Mouse (Mus musculus) neural tube, embryonic 15.5 days (tissue): ENCODE measurements around the gene Ccnb2. TPM values are rescaled to one million over a fixed set of nuclear protein-coding genes. Genes with fewer than 3 reads are reported as not detected.
A peak's percentile ranks its signal among the peaks of the same experiment; 100 is the strongest.

Experiments
- ATAC-seq: fragments of 200-750 bp; cut with Nextera tagmentation; 2 replicates; pipeline ENCODE4 v1.8.0; 2017; ENCODE audit warnings: mild to moderate bottlenecking, moderate TSS enrichment, moderate library complexity; ENCODE audit not compliant: low FRiP score
- H3K27ac ChIP-seq: fragments of 300-500 bp; sonication (generic); replicated peaks from 2 replicates; pipeline ENCODE4 v1.5.1; 2015; ENCODE audit warnings: mild to moderate bottlenecking, inconsistent platforms
- H3K27me3 ChIP-seq: fragments of 300-500 bp; sonication (generic); replicated peaks from 2 replicates; pipeline ENCODE4 v1.6.1; 2015; ENCODE audit warnings: inconsistent platforms
- H3K36me3 ChIP-seq: fragments of 300-500 bp; sonication (generic); 2 replicates; pipeline ENCODE4 v1.6.1; 2015; ENCODE audit warnings: inconsistent platforms
- H3K4me1 ChIP-seq: fragments of 300-500 bp; sonication (generic); 2 replicates; pipeline ENCODE4 v1.6.1; 2015; ENCODE audit warnings: inconsistent platforms
- H3K4me2 ChIP-seq: fragments of 300-500 bp; sonication (generic); 2 replicates; pipeline ENCODE4 v1.6.1; 2015; ENCODE audit warnings: inconsistent platforms, mild to moderate bottlenecking, moderate library complexity
- H3K4me3 ChIP-seq: fragments of 300-500 bp; sonication (generic); replicated peaks from 2 replicates; pipeline ENCODE4 v1.5.1; 2015; ENCODE audit warnings: mild to moderate bottlenecking, inconsistent platforms
- H3K9ac ChIP-seq: fragments of 300-500 bp; sonication (generic); replicated peaks from 2 replicates; pipeline ENCODE4 v1.6.1; 2015; ENCODE audit warnings: mild to moderate bottlenecking, inconsistent platforms
- H3K9me3 ChIP-seq: fragments of 300-500 bp; sonication (generic); replicated peaks from 2 replicates; pipeline ENCODE4 v1.6.1; 2016; ENCODE audit warnings: inconsistent platforms
- WGBS: fragments of 180-500 bp; shearing (Covaris S2); methylation state at CpG from one replicate; pipeline ENCODE4 v1.1.7; 2015; ENCODE audit warnings: mixed read lengths; 5-methylcytosine and 5-hydroxymethylcytosine counted together
- polyA plus RNA-seq: library from polyadenylated mRNA; unstranded; fragments of >200 nt; fragmentation: Nextera tagmentation; extraction: Ambion mirVana; gene quantifications from 2 replicates; pipeline ENCODE4 v1.2.1, GENCODE M21; 2015

Ccnb2 gene
- polyA plus RNA-seq, 1 experiment from 2014 or later = 17.9 TPM

- Histone ChIP-seq H3K9me3 (no peaks in the 10 kb centered on the region), H3K36me3 (peaks cover 3% of the 10 kb centered on the region; the same call in 1 of the 2 replicates), H3K27ac (no peak overlapping the region), H3K4me3 (no peak overlapping the region), H3K4me1 (no peaks in the 10 kb centered on the region), H3K4me2 (no peak overlapping the region), H3K27me3 (no peaks in the 10 kb centered on the region), H3K9ac (no peak overlapping the region)
- 94% methylated on average over 8 of the region's 8 CpGs for WGBS
- ATAC-seq = no peak
Observed at GRCm38 (mm10) chr9:70401937-70402539, 19.3 kb downstream of the Ccnb2 start.

- H3K27me3 ChIP-seq = no peaks in the 10 kb centered on the region
- 79% methylated on average over 2 of the region's 2 CpGs for WGBS
Observed at GRCm38 (mm10) chr9:70396083-70396482, 25.3 kb downstream of the Ccnb2 start.

GRCm38 (mm10) chr9:70395617-70396016 lies 25.7 kb downstream of the Ccnb2 start:
- H3K4me1 ChIP-seq = peaks cover 7% of the 10 kb centered on the region
- H3K9ac ChIP-seq = no peak overlapping the region
- no peaks in the 10 kb centered on the region for H3K9me3 ChIP-seq
- 93% methylated on average over 12 of the region's 12 CpGs for WGBS
- no peak overlapping the region for H3K4me2 ChIP-seq
- H3K27ac ChIP-seq = no peak overlapping the region
- no peak for ATAC-seq
- H3K27me3 ChIP-seq = no peaks in the 10 kb centered on the region
- no peak overlapping the region for H3K4me3 ChIP-seq
- no peaks in the 10 kb centered on the region for H3K36me3 ChIP-seq

More at GRCm38 (mm10) chr9:70396083-70396482, 25.3 kb downstream of the Ccnb2 start:
- H3K4me1 ChIP-seq = peaks cover 7% of the 10 kb centered on the region
- no peak for ATAC-seq
- H3K4me2 ChIP-seq = no peak overlapping the region
- no peak overlapping the region for H3K9ac ChIP-seq
- no peaks in the 10 kb centered on the region for H3K36me3 ChIP-seq
- H3K27ac ChIP-seq = no peak overlapping the region
- no peaks in the 10 kb centered on the region for H3K9me3 ChIP-seq
- no peak overlapping the region for H3K4me3 ChIP-seq

GRCm38 (mm10) chr9:70392563-70392907 lies 28.8 kb downstream of the Ccnb2 start:
- Histone ChIP-seq H3K4me1 (peaks cover 7% of the 10 kb centered on the region), H3K36me3 (no peaks in the 10 kb centered on the region), H3K4me2 (0 out of 2 replicates have a peak overlapping the region, but pooled peaks have one; percentile 13), H3K9me3 (no peaks in the 10 kb centered on the region), H3K27me3 (no peaks in the 10 kb centered on the region), H3K27ac (no peak overlapping the region), H3K4me3 (no peak overlapping the region), H3K9ac (no peak overlapping the region)
- ATAC-seq = peak; percentile 69; the same call in 1 of the 2 replicates
- WGBS = 13% methylated on average over 6 of the region's 6 CpGs

GRCm38 (mm10) chr9:70391660-70392562 lies 29.4 kb downstream of the Ccnb2 start:
- H3K27ac ChIP-seq = no peak overlapping the region
- 74% methylated on average over 12 of the region's 12 CpGs for WGBS
- no peaks in the 10 kb centered on the region for H3K36me3 ChIP-seq
- H3K9ac ChIP-seq = no peak overlapping the region
- 0 out of 2 replicates have a peak overlapping the region, but pooled peaks have one; percentile 13 for H3K4me2 ChIP-seq
- no peaks in the 10 kb centered on the region for H3K9me3 ChIP-seq
- peaks cover 7% of the 10 kb centered on the region for H3K4me1 ChIP-seq
- H3K27me3 ChIP-seq = no peaks in the 10 kb centered on the region
- no peak overlapping the region for H3K4me3 ChIP-seq
- no peak for ATAC-seq

- Histone ChIP-seq H3K4me2 (no peak overlapping the region), H3K9me3 (no peaks in the 10 kb centered on the region), H3K27me3 (no peaks in the 10 kb centered on the region), H3K4me1 (peaks cover 7% of the 10 kb centered on the region), H3K4me3 (no peak overlapping the region), H3K36me3 (no peaks in the 10 kb centered on the region), H3K27ac (no peak overlapping the region), H3K9ac (no peak overlapping the region)
- no peak for ATAC-seq
- 89% methylated on average over 5 of the region's 5 CpGs for WGBS
Observed at GRCm38 (mm10) chr9:70391042-70391441, 30.3 kb downstream of the Ccnb2 start.

GRCm38 (mm10) chr9:70389548-70389947 lies 31.8 kb downstream of the Ccnb2 start:
- H3K9ac ChIP-seq = no peak overlapping the region
- H3K27me3 ChIP-seq = no peaks in the 10 kb centered on the region
- no peak overlapping the region for H3K27ac ChIP-seq
- no peak for ATAC-seq
- no peak overlapping the region for H3K4me2 ChIP-seq
- H3K4me3 ChIP-seq = no peak overlapping the region
- no peaks in the 10 kb centered on the region for H3K9me3 ChIP-seq
- WGBS = 91% methylated on average over 3 of the region's 3 CpGs
- no peaks in the 10 kb centered on the region for H3K36me3 ChIP-seq
- H3K4me1 ChIP-seq = peaks cover 7% of the 10 kb centered on the region

GRCm38 (mm10) chr9:70387410-70388119 lies 33.8 kb downstream of the Ccnb2 start:
- H3K4me2 ChIP-seq = no peak overlapping the region
- no peak overlapping the region for H3K4me3 ChIP-seq
- H3K9ac ChIP-seq = no peak overlapping the region
- H3K36me3 ChIP-seq = no peaks in the 10 kb centered on the region
- peaks cover 7% of the 10 kb centered on the region for H3K4me1 ChIP-seq
- H3K27ac ChIP-seq = no peak overlapping the region
- no peak for ATAC-seq
- WGBS = 94% methylated on average over 4 of the region's 4 CpGs
- no peaks in the 10 kb centered on the region for H3K27me3 ChIP-seq
- no peaks in the 10 kb centered on the region for H3K9me3 ChIP-seq

GRCm38 (mm10) chr9:70384958-70385728 lies 36.2 kb downstream of the Ccnb2 start:
- H3K27me3 ChIP-seq = no peaks in the 10 kb centered on the region
- no peak overlapping the region for H3K27ac ChIP-seq
- H3K4me2 ChIP-seq = no peak overlapping the region
- H3K9ac ChIP-seq = no peak overlapping the region
- 90% methylated on average over 18 of the region's 18 CpGs for WGBS
- H3K4me1 ChIP-seq = no peaks in the 10 kb centered on the region
- H3K9me3 ChIP-seq = no peaks in the 10 kb centered on the region
- ATAC-seq = no peak
- H3K4me3 ChIP-seq = no peak overlapping the region
- no peaks in the 10 kb centered on the region for H3K36me3 ChIP-seq

GRCm38 (mm10) chr9:70384494-70384893 lies 36.9 kb downstream of the Ccnb2 start:
- WGBS = 98% methylated on average over 4 of the region's 4 CpGs
- ATAC-seq = no peak
- no peak overlapping the region for H3K9ac ChIP-seq

GRCm38 (mm10) chr9:70383750-70384149 lies 37.6 kb downstream of the Ccnb2 start:
- 78% methylated on average over 10 of the region's 10 CpGs for WGBS

More at GRCm38 (mm10) chr9:70384494-70384893, 36.9 kb downstream of the Ccnb2 start:
- Histone ChIP-seq H3K27me3 (no peaks in the 10 kb centered on the region), H3K9me3 (no peaks in the 10 kb centered on the region), H3K4me1 (no peaks in the 10 kb centered on the region), H3K27ac (no peak overlapping the region), H3K4me3 (no peak overlapping the region), H3K36me3 (no peaks in the 10 kb centered on the region), H3K4me2 (no peak overlapping the region)

More at GRCm38 (mm10) chr9:70383750-70384149, 37.6 kb downstream of the Ccnb2 start:
- H3K9ac ChIP-seq = no peak overlapping the region
- H3K36me3 ChIP-seq = no peaks in the 10 kb centered on the region
- no peaks in the 10 kb centered on the region for H3K27me3 ChIP-seq
- no peak overlapping the region for H3K27ac ChIP-seq
- no peak overlapping the region for H3K4me2 ChIP-seq
- H3K4me1 ChIP-seq = no peaks in the 10 kb centered on the region
- H3K4me3 ChIP-seq = no peak overlapping the region
- no peaks in the 10 kb centered on the region for H3K9me3 ChIP-seq
- no peak for ATAC-seq
